In the genomic region with DNA sequence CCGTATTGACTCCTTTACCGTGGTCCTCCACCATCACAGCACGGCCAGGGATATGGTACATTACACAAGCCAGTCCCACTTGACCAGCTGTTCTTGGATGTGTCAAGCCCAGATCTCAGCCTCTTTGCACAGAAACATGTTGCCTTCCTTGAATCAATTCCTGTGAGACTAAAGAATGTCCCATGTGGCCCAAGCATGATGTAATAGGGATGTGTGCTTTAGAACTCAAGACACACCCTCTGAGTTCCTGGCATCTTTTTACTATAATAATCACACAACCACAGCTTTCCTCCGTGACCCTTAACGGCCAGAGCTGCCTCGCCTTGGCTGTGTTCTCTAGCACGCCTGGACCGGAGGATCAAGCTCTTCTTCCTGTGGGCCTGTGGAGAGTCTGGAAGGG, we compare ENCODE assay signal across 11 mouse cellular contexts.
DNase-seq lines count a peak whose midpoint lies in the region; ATAC-seq and TF ChIP-seq lines count a peak whose summit lies in the region.
"Had no signal": no experiment of that assay in that cellular context is flagged by ENCODE, and none has a peak within 500 bp of the region (broad histone marks: within the 10 kb centered on the region; RNA-seq: fewer than 3 reads in every experiment).

No protein-coding gene starts in this region.

- intact Hi-C loops in left cerebral cortex, adult 2 months (cut with DNase I) = no loop called here

- H3K36me3 ChIP-seq in kidney, embryonic 15.5 days = no peaks in the 10 kb centered on the region
- no peaks in the 10 kb centered on the region for H3K36me3 ChIP-seq in stomach, postnatal 0 days (ENCODE audit: control insufficient read depth, insufficient read depth, low read length)
- H3K36me3 ChIP-seq: embryonic facial prominence, embryonic 15.5 days; liver, embryonic 12.5 days had no signal

- H3K4me3 ChIP-seq in kidney, embryonic 15.5 days (replicated peaks) = no peak overlapping the region
- H3K4me3 ChIP-seq in stomach, postnatal 0 days (ENCODE audit: low read depth, low read length) = no peak overlapping the region
- H3K4me3 ChIP-seq in left cerebral cortex, adult 2 months = no peak overlapping the region
- H3K4me3 ChIP-seq: embryonic facial prominence, embryonic 15.5 days; liver, embryonic 12.5 days had no signal

- 77% methylated on average over 8 of the region's 8 CpGs for WGBS in kidney, embryonic 15.5 days
- 61% methylated on average over 8 of the region's 8 CpGs for WGBS in stomach, postnatal 0 days

- DNase-seq in adrenal gland, adult (ENCODE audit: inconsistent age in 2 of 2, low spot score in 1 of 2) = peak; percentile 39 to 75
- no peak for DNase-seq in adrenal gland, postnatal 4 days (ENCODE audit: low spot score in 2 of 2)
- DNase-seq in urinary bladder, postnatal 14 days (ENCODE audit: low spot score) = peak; percentile 43
- DNase-seq in urinary bladder, adult 2 months (ENCODE audit: low spot score) = no peak
- DNase-seq in stomach, postnatal 0 days (ENCODE audit: low spot score) = no peak
- no peak for DNase-seq in left cerebral cortex, adult 2 months (ENCODE audit: extremely low spot score in 1 of 2, low spot score in 2 of 2)
- DNase-seq: midbrain, embryonic 14.5 days had no signal

- TF ChIP-seq CTCF in stomach, postnatal 0 days (IDR thresholded peaks at IDR 0.05; ENCODE audit: low read depth) = no peak
- TF ChIP-seq CTCF in left cerebral cortex, adult 2 months (IDR thresholded peaks at IDR 0.05) = no peak

- H3K27me3 ChIP-seq in kidney, embryonic 15.5 days = no peaks in the 10 kb centered on the region
- H3K27me3 ChIP-seq in stomach, postnatal 0 days (ENCODE audit: control insufficient read depth, insufficient read depth, low read length) = no peaks in the 10 kb centered on the region
- H3K27me3 ChIP-seq: embryonic facial prominence, embryonic 15.5 days; liver, embryonic 12.5 days had no signal

- 0 out of 2 replicates have a peak overlapping the region, but pooled peaks have one; percentile 27 for H3K27ac ChIP-seq in kidney, embryonic 15.5 days
- H3K27ac ChIP-seq in stomach, postnatal 0 days (replicated peaks) = no peak overlapping the region
- no peak overlapping the region for H3K27ac ChIP-seq in left cerebral cortex, adult 2 months
- H3K27ac ChIP-seq: embryonic facial prominence, embryonic 15.5 days; liver, embryonic 12.5 days had no signal

- peaks cover 6% of the 10 kb centered on the region; the same call in 1 of the 2 replicates for H3K4me1 ChIP-seq in kidney, embryonic 15.5 days
- no peaks in the 10 kb centered on the region for H3K4me1 ChIP-seq in stomach, postnatal 0 days (replicated peaks; ENCODE audit: control insufficient read depth, insufficient read depth)
- H3K4me1 ChIP-seq: embryonic facial prominence, embryonic 15.5 days had no signal

- H3K4me2 ChIP-seq in kidney, embryonic 15.5 days = no peak overlapping the region
- no peak overlapping the region for H3K4me2 ChIP-seq in stomach, postnatal 0 days (replicated peaks; ENCODE audit: low read depth)
- H3K4me2 ChIP-seq: embryonic facial prominence, embryonic 15.5 days; liver, embryonic 12.5 days had no signal

- H3K9me3 ChIP-seq in kidney, embryonic 15.5 days (replicated peaks) = no peaks in the 10 kb centered on the region
- no peaks in the 10 kb centered on the region for H3K9me3 ChIP-seq in stomach, postnatal 0 days (ENCODE audit: control insufficient read depth, low read length)
- H3K9me3 ChIP-seq: embryonic facial prominence, embryonic 15.5 days; liver, embryonic 12.5 days had no signal

- H3K9ac ChIP-seq in kidney, embryonic 15.5 days = no peak overlapping the region
- no peak overlapping the region for H3K9ac ChIP-seq in stomach, postnatal 0 days (ENCODE audit: low read length)
- H3K9ac ChIP-seq: embryonic facial prominence, embryonic 15.5 days; liver, embryonic 12.5 days had no signal

- no peak for TF ChIP-seq EP300 in stomach, postnatal 0 days (optimal IDR thresholded peaks at IDR 0.05)

- ATAC-seq in kidney, embryonic 15.5 days (replicated peaks; ENCODE audit: low FRiP score) = no peak
- ATAC-seq in stomach, postnatal 0 days (ENCODE audit: low FRiP score, low TSS enrichment) = 0 out of 2 replicates have a peak, but pooled peaks have one; percentile 40
- no peak for ATAC-seq in erythroid progenitor cell, adult 5-6 weeks (replicated peaks; ENCODE audit: low FRiP score, poor library complexity, severe bottlenecking)
- ATAC-seq: liver, embryonic 12.5 days had no signal

Comparison
In these comparisons a context has a peak if more than half of its experiments do, and no peak if none do; other contexts are left out.
1. DNase-seq: peak in adrenal gland, adult (2 of 2) and urinary bladder, postnatal 14 days (single experiment); none in adrenal gland, postnatal 4 days (0 of 2), urinary bladder, adult 2 months (single experiment), stomach, postnatal 0 days (single experiment) and left cerebral cortex, adult 2 months (0 of 2).